Mouse (Mus musculus) heart, postnatal 0 days (tissue): Measurements from ENCODE around the gene Rpl22.

Source experiments
- CTCF ChIP-seq: IDR thresholded peaks from 2 replicates; pipeline ENCODE4 v1.5.1; 2016; ENCODE audit warnings: antibody characterized with exemption, control low read depth, low read depth
- EP300 ChIP-seq: IDR thresholded peaks from 2 replicates; pipeline ENCODE4 v1.6.1; 2016; ENCODE audit warnings: antibody characterized with exemption, low read depth

- TF ChIP-seq CTCF: no peak
- TF ChIP-seq EP300: no peak
Measured at GRCm38 (mm10) chr4:152359700-152360099, 34.2 kb downstream of the Rpl22 start.
